Mouse (Mus musculus) midbrain, embryonic 16.5 days (tissue): ENCODE measurements around the gene Cad. TPM values are rescaled to one million over a fixed set of nuclear protein-coding genes. Genes with fewer than 3 reads are reported as not detected.
"Not testable (repeated sequence)": the region's sequence is repeated elsewhere in the genome, so short reads cannot be mapped to it uniquely, and the experiment has no call there.

Source experiments
- ATAC-seq: fragments of 200-750 bp; cut with Nextera tagmentation; 2 replicates; pipeline ENCODE4 v1.8.0; 2017; ENCODE audit warnings: moderate TSS enrichment
- H3K27ac ChIP-seq: fragments of 300-500 bp; sonication (generic); 2 replicates; pipeline ENCODE4 v1.5.1; 2014; ENCODE audit warnings: mild to moderate bottlenecking, low read length, mixed read lengths
- H3K27me3 ChIP-seq: fragments of 300-500 bp; sonication (generic); 2 replicates; pipeline ENCODE4 v1.6.1; 2014; ENCODE audit warnings: low read depth, low read length, mixed read lengths; ENCODE audit not compliant: control insufficient read depth, insufficient read depth
- H3K36me3 ChIP-seq: fragments of 300-500 bp; sonication (generic); 2 replicates; pipeline ENCODE4 v1.6.1; 2014; ENCODE audit warnings: mild to moderate bottlenecking, low read length, moderate library complexity, mixed read lengths; ENCODE audit not compliant: control insufficient read depth, insufficient read depth
- H3K4me1 ChIP-seq: fragments of 300-500 bp; sonication (generic); 2 replicates; pipeline ENCODE4 v1.6.1; 2014; ENCODE audit warnings: mild to moderate bottlenecking, low read length, mixed read lengths; ENCODE audit not compliant: control insufficient read depth, insufficient read depth
- H3K4me2 ChIP-seq: fragments of 300-500 bp; sonication (generic); 2 replicates; pipeline ENCODE4 v1.6.1; 2014; ENCODE audit warnings: mild to moderate bottlenecking, low read length, mixed read lengths
- H3K4me3 ChIP-seq: fragments of 300-500 bp; sonication (generic); 2 replicates; pipeline ENCODE4 v1.5.1; 2014; ENCODE audit warnings: low read depth, mild to moderate bottlenecking, low read length, moderate library complexity, mixed read lengths
- H3K9ac ChIP-seq: fragments of 300-500 bp; sonication (generic); 2 replicates; pipeline ENCODE4 v1.6.1; 2014; ENCODE audit warnings: low read depth, low read length, mixed read lengths
- H3K9me3 ChIP-seq: fragments of 300-500 bp; sonication (generic); replicated peaks from 2 replicates; pipeline ENCODE4 v1.6.1; 2014; ENCODE audit warnings: mild to moderate bottlenecking, low read length, mixed read lengths; ENCODE audit not compliant: control insufficient read depth, poor library complexity, severe bottlenecking
- WGBS: fragments of 180-500 bp; shearing (Covaris S2); extraction: QIAGEN DNeasy Blood & Tissue Kit; methylation state at CpG from one replicate; pipeline ENCODE4 v1.1.7; 2014; 5-methylcytosine and 5-hydroxymethylcytosine counted together
- polyA plus RNA-seq: library from polyadenylated mRNA; unstranded; fragments of >200 nt; fragmentation: Nextera tagmentation; extraction: Ambion mirVana; gene quantifications from 2 replicates; pipeline ENCODE4 v1.2.1, GENCODE M21; 2015

Cad gene
- polyA plus RNA-seq, 1 experiment from 2014 or later, result 14.8 TPM

GRCm38 (mm10) chr5:31053728-31054127 lies 852 bp upstream of the Cad start:
- not testable (repeated sequence) for H3K36me3 ChIP-seq, ATAC-seq, H3K9me3 ChIP-seq, H3K27ac ChIP-seq, H3K27me3 ChIP-seq
- WGBS, result 31% methylated on average over 4 of the region's 4 CpGs
- peak overlapping the region; percentile 94 for H3K4me2 ChIP-seq
- peak overlapping the region; percentile 65 for H3K9ac ChIP-seq
- peak overlapping the region; percentile 75 for H3K4me3 ChIP-seq
- peaks cover 19% of the 10 kb centered on the region for H3K4me1 ChIP-seq

GRCm38 (mm10) chr5:31055216-31056140 lies 898 bp downstream of the Cad start:
- Histone ChIP-seq H3K4me1 (peaks cover 19% of the 10 kb centered on the region), H3K27me3 (no peaks in the 10 kb centered on the region), H3K4me3 (peak overlapping the region; percentile 75), H3K4me2 (peak overlapping the region; percentile 94), H3K9me3 (no peaks in the 10 kb centered on the region), H3K36me3 (peaks cover 11% of the 10 kb centered on the region), H3K9ac (peak overlapping the region; percentile 81), H3K27ac (peak overlapping the region; percentile 70)
- no peak for ATAC-seq
- WGBS, result 22% methylated on average over 19 of the region's 19 CpGs

GRCm38 (mm10) chr5:31069810-31070209 lies 15.2 kb downstream of the Cad start:
- H3K4me1 ChIP-seq, result no peaks in the 10 kb centered on the region
- ATAC-seq, result no peak
- 97% methylated on average over 3 of the region's 3 CpGs for WGBS
- no peaks in the 10 kb centered on the region for H3K27me3 ChIP-seq
- peaks cover 54% of the 10 kb centered on the region for H3K36me3 ChIP-seq
- H3K4me3 ChIP-seq, result no peak overlapping the region
- H3K4me2 ChIP-seq, result no peak overlapping the region
- no peak overlapping the region for H3K27ac ChIP-seq
- no peak overlapping the region for H3K9ac ChIP-seq
- no peaks in the 10 kb centered on the region for H3K9me3 ChIP-seq

GRCm38 (mm10) chr5:31071059-31071458 lies 16.5 kb downstream of the Cad start:
- Histone ChIP-seq H3K27ac (no peak overlapping the region), H3K4me3 (no peak overlapping the region), H3K36me3 (peaks cover 64% of the 10 kb centered on the region), H3K4me2 (no peak overlapping the region), H3K9me3 (no peaks in the 10 kb centered on the region), H3K4me1 (no peaks in the 10 kb centered on the region), H3K9ac (no peak overlapping the region), H3K27me3 (no peaks in the 10 kb centered on the region)
- no peak for ATAC-seq
- WGBS, result 96% methylated on average over 2 of the region's 2 CpGs

- H3K9me3 ChIP-seq, result no peaks in the 10 kb centered on the region
- ATAC-seq, result no peak
- no peaks in the 10 kb centered on the region for H3K27me3 ChIP-seq
- no peak overlapping the region for H3K27ac ChIP-seq
- no peaks in the 10 kb centered on the region for H3K4me1 ChIP-seq
- H3K9ac ChIP-seq, result no peak overlapping the region
- peaks cover 64% of the 10 kb centered on the region for H3K36me3 ChIP-seq
- 94% methylated on average over 11 of the region's 11 CpGs for WGBS
- no peak overlapping the region for H3K4me2 ChIP-seq
- H3K4me3 ChIP-seq, result no peak overlapping the region
Measured at GRCm38 (mm10) chr5:31071821-31072220, 17.2 kb downstream of the Cad start.

- H3K9ac ChIP-seq, result no peak overlapping the region
- no peaks in the 10 kb centered on the region for H3K4me1 ChIP-seq
- H3K4me3 ChIP-seq, result no peak overlapping the region
- no peaks in the 10 kb centered on the region for H3K27me3 ChIP-seq
- no peak for ATAC-seq
- no peak overlapping the region for H3K27ac ChIP-seq
- no peaks in the 10 kb centered on the region for H3K9me3 ChIP-seq
- peaks cover 56% of the 10 kb centered on the region for H3K36me3 ChIP-seq
- WGBS, result 94% methylated on average over 12 of the region's 12 CpGs
- no peak overlapping the region for H3K4me2 ChIP-seq
Measured at GRCm38 (mm10) chr5:31073176-31073575, 18.6 kb downstream of the Cad start.

- Histone ChIP-seq H3K4me3 (no peak overlapping the region), H3K4me1 (no peaks in the 10 kb centered on the region), H3K9ac (no peak overlapping the region), H3K36me3 (peaks cover 40% of the 10 kb centered on the region), H3K27ac (no peak overlapping the region), H3K4me2 (no peak overlapping the region), H3K27me3 (no peaks in the 10 kb centered on the region), H3K9me3 (no peaks in the 10 kb centered on the region)
- 91% methylated on average over 13 of the region's 13 CpGs for WGBS
- ATAC-seq, result no peak
Measured at GRCm38 (mm10) chr5:31076346-31076745, 21.8 kb downstream of the Cad start.

- Histone ChIP-seq H3K27me3 (no peaks in the 10 kb centered on the region), H3K4me1 (peaks cover 2% of the 10 kb centered on the region), H3K27ac (no peak overlapping the region), H3K4me3 (no peak overlapping the region), H3K9me3 (no peaks in the 10 kb centered on the region), H3K9ac (no peak overlapping the region), H3K36me3 (peaks cover 10% of the 10 kb centered on the region), H3K4me2 (no peak overlapping the region)
- no peak for ATAC-seq
- 86% methylated on average over 13 of the region's 13 CpGs for WGBS
Measured at GRCm38 (mm10) chr5:31080059-31080794, 25.6 kb downstream of the Cad start.

- Histone ChIP-seq H3K9ac (no peak overlapping the region), H3K4me1 (peaks cover 2% of the 10 kb centered on the region), H3K27me3 (no peaks in the 10 kb centered on the region), H3K4me2 (no peak overlapping the region), H3K9me3 (no peaks in the 10 kb centered on the region), H3K36me3 (peaks cover 5% of the 10 kb centered on the region; the same call in 1 of the 2 replicates), H3K27ac (no peak overlapping the region), H3K4me3 (no peak overlapping the region)
- 74% methylated on average over 3 of the region's 3 CpGs for WGBS
- ATAC-seq, result no peak
Measured at GRCm38 (mm10) chr5:31080795-31081164, 26.2 kb downstream of the Cad start.
